Mouse (Mus musculus): ENCODE data around the gene Ankrd13d.
A peak's percentile ranks its signal among the peaks of the same experiment; 100 is the strongest.

Ankrd13d gene

DNA sequence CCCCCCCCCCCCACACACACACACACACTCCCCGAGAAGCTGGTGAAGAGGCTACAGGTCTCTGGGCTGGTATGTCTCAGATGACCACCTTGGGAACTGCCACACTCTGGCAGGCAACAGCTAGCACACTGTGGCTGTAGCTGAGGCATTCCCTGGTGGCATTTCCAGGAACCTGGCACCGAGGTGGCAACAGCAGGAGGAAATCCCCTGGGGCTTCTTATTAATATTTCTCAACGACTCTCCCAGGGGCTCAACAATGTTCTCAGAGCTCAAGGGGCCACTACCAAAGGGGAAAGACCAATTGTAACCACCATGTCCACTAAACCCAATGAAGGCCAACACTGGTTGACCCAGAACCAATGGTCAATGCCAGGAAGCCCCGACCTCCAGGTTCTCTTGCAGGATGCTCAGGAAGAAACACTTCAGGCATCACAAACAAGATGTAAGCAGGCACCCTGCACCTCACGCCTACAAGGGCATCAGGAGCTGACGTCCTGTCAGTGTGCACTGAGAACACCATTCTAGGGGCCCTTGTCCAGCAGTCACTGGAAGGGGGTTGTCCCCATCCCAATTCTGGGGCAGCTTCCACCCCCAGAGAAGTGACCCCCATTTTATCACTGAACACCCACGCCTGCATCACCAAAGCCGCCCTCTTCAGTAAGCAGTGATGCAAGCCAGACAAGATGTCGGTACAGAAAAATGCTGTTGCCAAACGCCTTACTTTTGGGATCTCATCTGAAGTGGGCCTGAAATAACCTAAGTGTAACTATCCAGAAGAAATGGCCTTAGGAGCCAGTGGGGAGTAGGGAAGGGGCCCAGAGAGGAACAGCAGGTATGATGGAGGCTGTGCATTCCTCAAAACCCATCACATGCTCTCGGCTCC is 18.2 kb upstream of the Ankrd13d start:
- DNase-seq = no peak

DNA sequence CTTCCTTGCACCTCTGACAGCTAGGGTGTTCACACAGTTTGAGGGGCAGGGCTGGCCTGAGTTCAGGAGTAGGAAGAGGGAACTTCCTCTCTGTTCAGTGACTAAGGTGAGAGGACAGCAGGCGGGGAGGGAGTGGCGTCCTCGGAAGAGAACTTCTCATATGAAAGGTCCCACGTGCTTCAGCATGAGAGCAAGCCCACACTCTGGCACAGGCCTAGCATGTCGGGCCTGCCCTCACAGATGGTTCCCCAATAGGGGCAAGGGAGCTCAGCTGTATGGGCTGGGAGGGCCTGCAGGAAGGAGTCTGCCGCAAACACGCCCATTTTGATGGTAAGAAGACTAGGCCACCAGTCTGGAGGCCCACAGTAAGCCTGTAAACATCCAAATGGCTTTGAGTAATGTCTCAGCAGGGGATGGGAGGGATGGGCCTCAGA is 17.4 kb upstream of the Ankrd13d start:
- DNase-seq = peak; percentile 56

DNA sequence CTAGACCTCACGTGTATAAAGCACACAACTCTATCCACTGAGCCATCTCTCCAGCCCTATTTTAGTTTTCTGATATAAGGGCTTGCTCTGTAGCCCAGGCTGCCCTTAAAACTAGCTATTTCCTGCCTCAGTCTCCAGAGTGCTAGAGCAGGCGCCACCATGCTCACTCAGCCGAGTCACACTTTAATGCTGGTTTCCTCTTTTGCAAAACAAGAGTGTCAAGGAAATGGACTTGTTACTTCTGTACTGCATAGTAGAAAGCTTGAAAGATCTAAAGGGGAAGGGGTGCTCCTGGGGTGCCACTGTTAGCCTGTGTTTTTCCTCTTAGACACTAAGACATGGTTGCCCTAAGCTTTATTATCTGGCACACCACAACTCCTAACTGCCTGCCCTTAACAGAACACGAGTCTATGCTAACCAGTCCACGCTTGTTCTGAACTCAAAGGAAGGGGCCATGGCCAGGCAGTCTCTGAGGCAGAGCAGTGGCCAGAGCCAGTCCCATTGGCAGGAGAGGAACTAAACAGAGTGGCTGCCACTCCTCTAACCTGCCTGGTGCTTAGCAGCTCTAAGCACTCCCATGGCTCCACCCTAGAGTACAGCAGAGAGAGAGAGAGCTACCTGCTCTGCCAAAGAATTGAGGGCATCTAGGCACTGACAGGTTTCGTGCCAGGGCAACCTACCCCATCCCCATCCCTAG is 16.8 kb upstream of the Ankrd13d start:
- DNase-seq = no peak

GRCm38 (mm10) chr19:4299126-4299525 is 16.2 kb upstream of the Ankrd13d start:
- DNase-seq = no peak

GRCm38 (mm10) chr19:4298322-4299121 is 15.6 kb upstream of the Ankrd13d start:
- no peak for DNase-seq

DNA sequence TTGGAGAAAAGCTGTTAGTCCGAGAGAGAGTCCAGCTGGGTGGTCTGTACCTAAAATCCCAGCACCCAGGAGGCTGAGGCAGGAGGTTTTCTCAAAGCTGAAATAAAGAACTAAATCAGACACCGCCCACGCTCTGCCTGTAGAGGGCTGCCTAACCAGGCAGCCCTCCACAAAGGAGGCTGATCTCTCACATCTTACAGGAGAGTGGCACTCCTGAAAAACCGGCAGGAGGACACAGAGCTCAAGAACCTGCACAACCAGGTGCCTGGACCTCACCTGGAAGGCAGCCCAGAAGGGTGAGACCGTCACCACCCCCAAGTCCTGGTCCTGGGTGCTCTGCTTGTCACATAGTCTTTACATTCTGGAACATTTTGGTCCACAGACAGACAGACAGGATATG is 14.9 kb upstream of the Ankrd13d start:
- DNase-seq = no peak

DNA sequence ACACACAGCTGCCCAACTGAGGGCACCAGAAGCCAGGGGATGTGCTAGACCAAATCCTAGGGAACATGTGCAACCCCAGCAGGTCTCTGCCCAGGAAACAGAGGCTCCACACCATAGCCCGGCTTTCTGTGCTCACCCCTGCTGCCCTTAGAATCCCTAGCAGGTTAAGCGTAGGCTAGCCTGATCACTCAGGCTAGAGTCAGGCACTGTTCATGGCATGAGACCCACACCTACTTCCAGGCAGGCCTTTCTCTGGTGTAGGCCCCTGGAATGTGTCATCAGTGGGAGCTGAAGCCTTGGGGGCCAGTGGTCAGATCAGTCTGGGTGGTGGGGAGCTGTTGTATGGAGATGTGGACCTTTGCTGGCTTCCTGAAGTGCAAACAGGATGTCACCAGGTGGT is 13.7 kb upstream of the Ankrd13d start:
- DNase-seq = no peak

DNA sequence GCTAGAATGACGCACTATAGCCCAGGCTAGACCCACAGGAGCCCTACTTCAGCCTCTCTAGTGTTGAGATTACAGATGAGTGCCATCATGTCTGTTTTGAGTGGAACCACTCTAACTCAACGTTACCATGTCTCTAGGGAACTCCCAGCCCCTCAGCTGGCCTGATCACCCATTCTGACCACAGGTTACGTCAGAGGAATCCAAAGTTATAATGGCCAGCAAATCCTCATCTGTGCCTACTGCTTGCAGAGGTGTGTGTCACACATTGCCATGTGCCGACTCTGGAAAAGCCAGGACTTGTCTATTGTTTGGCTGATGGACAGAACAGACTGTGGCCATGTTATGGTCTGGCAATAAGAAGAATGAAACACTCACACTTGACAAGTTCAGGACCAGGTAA is 12.5 kb upstream of the Ankrd13d start:
- no peak for DNase-seq

- peak; percentile 66 for DNase-seq
Observed at GRCm38 (mm10) chr19:4294381-4295097, 11.6 kb upstream of the Ankrd13d start.

- no peak for DNase-seq
Observed at GRCm38 (mm10) chr19:4291161-4291560, 8.2 kb upstream of the Ankrd13d start.

- DNase-seq = no peak
Observed at GRCm38 (mm10) chr19:4290749-4291148, 7.8 kb upstream of the Ankrd13d start.

DNA sequence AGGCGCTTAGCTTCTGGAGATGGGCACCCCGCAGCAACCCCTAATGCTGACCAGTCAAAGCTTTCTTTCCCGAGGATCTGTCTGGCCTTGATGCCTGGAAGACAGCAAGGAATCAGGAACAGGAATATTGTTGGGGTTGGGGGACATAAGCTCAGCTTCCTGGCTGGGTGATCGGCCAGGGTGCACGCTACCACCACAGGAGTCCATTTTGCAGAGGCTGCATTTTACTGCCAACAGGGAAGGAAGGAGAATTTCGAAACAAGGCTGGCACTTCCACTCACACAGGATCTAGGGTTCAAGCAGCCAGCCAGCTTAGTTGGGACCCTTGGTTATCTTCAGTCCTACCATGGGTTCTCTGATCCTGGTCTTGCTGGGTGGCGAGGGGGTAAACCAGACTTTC is 716 bp upstream of the Ankrd13d start:
- no peak for DNase-seq

DNA sequence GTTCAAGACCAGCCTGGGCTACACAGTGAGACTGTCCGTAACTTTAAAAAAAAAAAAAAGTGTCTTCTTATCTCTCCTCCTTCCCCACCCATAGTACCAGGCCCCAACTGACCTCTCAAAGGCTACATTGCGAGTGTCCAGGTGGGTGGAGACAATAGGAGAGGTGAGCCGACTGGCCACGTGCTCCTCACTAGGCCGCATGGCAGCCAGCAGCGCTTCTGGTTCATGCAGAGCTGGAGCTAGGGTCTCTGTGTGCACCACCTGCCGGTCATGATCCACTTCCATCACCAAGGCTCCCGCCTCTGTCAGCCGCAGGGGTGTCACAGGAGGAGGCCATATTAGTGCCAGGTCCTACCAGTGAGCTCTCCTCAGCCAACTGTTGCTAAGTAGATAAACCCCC is 2.5 kb downstream of the Ankrd13d start:
- no peak for DNase-seq

DNA sequence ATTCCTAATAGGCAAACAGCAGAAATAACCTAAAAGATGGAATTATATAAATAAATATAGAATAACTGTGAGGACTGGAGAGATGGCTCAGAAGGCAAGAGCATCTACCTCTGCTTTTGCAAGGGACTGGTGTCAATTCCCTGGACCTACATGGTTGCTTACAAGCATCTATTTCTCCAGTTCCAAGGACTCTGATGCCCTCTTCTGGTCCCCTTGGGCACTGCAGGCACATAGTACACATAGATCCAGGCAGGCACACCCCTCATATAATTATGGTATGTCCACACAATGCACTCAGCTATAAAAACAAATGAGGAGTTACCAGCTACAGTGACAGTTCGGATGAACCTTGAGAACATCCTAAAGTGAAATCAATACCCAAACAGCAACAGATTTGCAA is 3.5 kb downstream of the Ankrd13d start:
- DNase-seq = peak; percentile 42

DNA sequence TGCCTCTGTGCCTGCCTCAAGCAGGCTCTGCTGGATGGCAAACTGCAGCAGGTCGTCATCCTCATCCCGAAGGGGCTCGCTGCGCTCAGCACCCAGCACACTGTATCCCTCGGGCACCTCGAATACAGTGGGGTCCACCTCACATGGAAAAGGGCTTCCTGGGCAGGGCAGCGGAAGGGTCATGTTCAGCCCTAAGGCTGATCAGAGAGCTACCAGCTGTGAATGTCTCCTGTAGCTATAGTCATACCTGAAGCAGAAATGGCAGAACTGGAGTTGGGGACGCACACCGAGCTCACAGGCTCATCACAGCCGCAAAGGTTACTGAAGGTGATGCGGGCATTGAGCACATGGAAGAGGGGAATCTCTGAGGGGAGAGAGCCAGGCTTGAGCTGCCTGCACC is 12.0 kb downstream of the Ankrd13d start:
- DNase-seq = no peak

DNA sequence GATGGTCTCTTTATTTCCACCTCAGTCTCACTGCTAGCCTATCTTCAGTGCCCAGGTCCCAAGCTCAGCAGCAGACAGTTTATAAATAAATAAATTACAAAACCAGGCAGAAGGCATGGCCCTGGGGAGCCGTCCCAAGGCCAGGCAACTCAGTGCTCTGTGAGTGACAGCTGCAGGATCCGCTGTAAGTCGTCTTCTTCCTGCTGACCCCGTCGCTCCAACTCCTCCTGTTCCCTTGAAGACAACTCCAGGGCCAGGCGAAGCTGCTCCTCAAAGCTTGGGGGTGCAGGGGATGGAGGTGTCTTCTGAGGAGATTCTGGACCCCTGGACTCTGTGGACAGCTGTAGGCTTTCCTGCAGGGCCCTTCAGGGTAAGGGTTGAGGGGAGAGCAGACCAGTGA is 12.8 kb downstream of the Ankrd13d start:
- no peak for DNase-seq

GRCm38 (mm10) chr19:4268566-4269361 is 14.2 kb downstream of the Ankrd13d start, which contains the start of gene Ssh3:
Gene Ssh3 (minus strand): TSS chr19:4269180.
- peak; percentile 73 for DNase-seq

DNA sequence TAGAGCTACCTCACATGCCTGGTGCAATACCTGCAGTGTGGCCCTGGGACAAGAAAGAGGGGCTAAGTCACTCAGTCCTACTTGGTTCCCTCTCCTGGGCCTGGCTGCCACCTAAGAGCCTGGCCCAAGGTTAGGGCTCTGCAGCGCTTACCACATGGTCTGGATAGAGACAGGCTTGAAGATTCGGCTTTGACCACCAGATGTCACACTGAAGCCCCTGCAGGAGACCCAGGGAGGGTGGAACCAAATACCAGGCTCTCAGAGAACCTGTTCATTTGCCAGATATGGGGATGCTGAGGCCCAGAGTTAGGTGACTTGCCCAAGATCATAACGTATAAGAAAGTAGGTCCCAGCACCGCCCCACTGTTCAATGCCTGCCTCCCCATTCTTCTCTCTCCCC is 17.0 kb downstream of the Ankrd13d start:
- no peak for DNase-seq

GRCm38 (mm10) chr19:4264171-4264780 is 18.7 kb downstream of the Ankrd13d start:
- no peak for DNase-seq

- DNase-seq = no peak
Observed at GRCm38 (mm10) chr19:4263702-4264101, 19.2 kb downstream of the Ankrd13d start.

DNA sequence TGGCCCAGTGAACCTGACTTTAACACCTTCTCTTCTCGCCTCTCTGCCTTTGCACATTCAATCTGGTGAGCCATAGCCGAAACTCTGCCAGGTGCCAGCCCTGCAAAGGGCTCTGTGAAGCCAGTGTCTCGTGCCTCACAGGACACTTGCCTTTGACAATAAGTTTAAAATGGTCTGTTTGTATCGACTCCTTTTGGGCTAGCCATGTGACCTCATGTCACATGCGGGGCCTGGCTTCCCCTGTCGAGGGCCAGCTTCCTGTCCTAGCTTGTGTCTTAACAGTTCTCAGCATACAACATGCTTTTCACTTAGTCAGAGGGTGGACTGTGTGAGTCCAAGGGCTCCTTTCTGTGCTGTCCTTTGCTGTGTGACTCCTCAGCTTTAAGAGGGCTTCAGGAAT is 20.2 kb downstream of the Ankrd13d start:
- DNase-seq = no peak
